Mouse (Mus musculus) mesoderm, embryonic 11.5 days (tissue): ENCODE data around the gene Ptpn22.
A peak's percentile ranks its signal among the peaks of the same experiment; 100 is the strongest.

Experiments
- DNase-seq: peaks from one replicate; pipeline ENCODE4 v3.0.0-alpha.2; 2012; ENCODE audit warnings: low read depth, low spot score

The Ptpn22 gene

GRCm38 (mm10) chr3:103857977-103858563, 1.5 kb upstream of the Ptpn22 start:
- no peak for DNase-seq

- DNase-seq = no peak
These were observed 326 bp downstream of the Ptpn22 start for GRCm38 (mm10) chr3:103859851-103860391.

- no peak for DNase-seq
These were observed 3.2 kb downstream of the Ptpn22 start for GRCm38 (mm10) chr3:103862721-103863220.

GRCm38 (mm10) chr3:103864200-103864599, 4.6 kb downstream of the Ptpn22 start:
- no peak for DNase-seq

- DNase-seq = no peak
These were observed 7.9 kb downstream of the Ptpn22 start for GRCm38 (mm10) chr3:103867424-103867971.

GRCm38 (mm10) chr3:103868008-103868407, 8.4 kb downstream of the Ptpn22 start:
- no peak for DNase-seq

GRCm38 (mm10) chr3:103872663-103873098, 13.1 kb downstream of the Ptpn22 start:
- no peak for DNase-seq

GRCm38 (mm10) chr3:103874329-103874728, 14.7 kb downstream of the Ptpn22 start:
- no peak for DNase-seq

- no peak for DNase-seq
These were observed 26.4 kb downstream of the Ptpn22 start for GRCm38 (mm10) chr3:103885946-103886345.

GRCm38 (mm10) chr3:103887581-103887980, 28.0 kb downstream of the Ptpn22 start:
- peak; percentile 50 for DNase-seq

GRCm38 (mm10) chr3:103893374-103893773, 33.8 kb downstream of the Ptpn22 start:
- no peak for DNase-seq

GRCm38 (mm10) chr3:103904705-103905104, 45.1 kb downstream of the Ptpn22 start:
- no peak for DNase-seq

GRCm38 (mm10) chr3:103907335-103908030, 47.9 kb downstream of the Ptpn22 start:
- DNase-seq = no peak

GRCm38 (mm10) chr3:103908781-103909180, 49.2 kb downstream of the Ptpn22 start:
- DNase-seq = no peak

- DNase-seq = no peak
These were observed 53.9 kb downstream of the Ptpn22 start for GRCm38 (mm10) chr3:103913451-103913961.

- DNase-seq = peak; percentile 99
These were observed 54.5 kb downstream of the Ptpn22 start, which contains the start of gene Rsbn1 for GRCm38 (mm10) chr3:103914010-103914669. Gene Rsbn1, plus strand, starts transcription at chr3:103914120.

- DNase-seq = peak; percentile 48
These were observed 55.3 kb downstream of the Ptpn22 start for GRCm38 (mm10) chr3:103914732-103915508.

- no peak for DNase-seq
These were observed 55.9 kb downstream of the Ptpn22 start for GRCm38 (mm10) chr3:103915509-103915896.

GRCm38 (mm10) chr3:103916205-103916838, 56.7 kb downstream of the Ptpn22 start:
- DNase-seq = no peak

GRCm38 (mm10) chr3:103916839-103917237, 57.2 kb downstream of the Ptpn22 start:
- no peak for DNase-seq
